Mouse (Mus musculus) embryonic fibroblast, embryonic 13.5 days (primary cell): ENCODE measurements around the gene Rbms2.

ENCODE experiments used
- CTCF ChIP-seq: IDR thresholded peaks from 2 replicates; pipeline ENCODE4 v1.5.1; 2011; ENCODE audit warnings: mild to moderate bottlenecking, control low read depth, low read length, moderate library complexity, borderline replicate concordance; ENCODE audit not compliant: insufficient read depth
- POLR2A ChIP-seq: IDR thresholded peaks from 2 replicates; pipeline ENCODE4 v1.6.1; 2011; ENCODE audit warnings: low read depth, mild to moderate bottlenecking, control low read depth, low read length, moderate library complexity

DNA sequence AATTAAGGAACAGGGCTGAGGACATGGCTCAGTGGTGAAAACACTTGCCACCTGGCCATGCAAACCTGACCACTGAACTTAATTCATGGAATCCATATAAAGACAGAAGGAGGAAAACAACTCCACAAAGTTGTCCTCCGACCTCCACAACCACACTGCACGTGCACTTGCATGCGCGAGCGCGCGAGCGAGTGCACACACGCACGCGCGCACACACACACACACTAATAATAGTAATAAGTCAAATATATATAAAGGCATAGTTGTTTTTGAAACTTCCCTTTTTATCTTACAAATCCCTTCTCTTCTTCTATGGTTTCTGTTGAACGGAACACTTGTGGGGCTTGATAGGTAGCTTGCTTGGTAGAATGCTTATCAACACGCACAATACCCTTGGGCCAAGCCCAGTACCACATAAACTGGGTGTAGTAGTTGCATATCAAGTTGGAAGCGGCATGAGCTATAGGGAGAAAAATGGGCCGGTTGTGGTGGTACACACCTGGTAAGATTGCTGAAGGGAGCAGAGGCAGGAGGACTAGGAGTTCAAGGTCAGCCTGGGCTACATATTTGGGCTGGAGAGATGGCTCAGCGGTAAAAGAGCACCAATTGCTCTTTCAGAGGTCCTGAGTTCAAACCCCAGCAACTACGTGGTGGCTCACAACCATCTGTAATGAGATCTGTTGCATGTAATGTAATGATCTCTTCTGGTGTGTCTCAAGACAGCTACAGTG lies 38.5 kb upstream of the Rbms2 start:
- TF ChIP-seq CTCF = no peak
- TF ChIP-seq POLR2A = no peak
